Mouse (Mus musculus): Measurements from ENCODE around the gene Napb. TPM values are rescaled to one million over a fixed set of nuclear protein-coding genes. Genes with fewer than 3 reads are reported as not detected.
A peak's percentile ranks its signal among the peaks of the same experiment; 100 is the strongest.
"Not testable (repeated sequence)": the region's sequence is repeated elsewhere in the genome, so short reads cannot be mapped to it uniquely, and the experiment has no call there.

Napb gene
- 2.4 and 2.5 TPM in 2 replicates for polyA plus RNA-seq (2015; fragmentation: Nextera tagmentation; extraction: Ambion mirVana)

DNA sequence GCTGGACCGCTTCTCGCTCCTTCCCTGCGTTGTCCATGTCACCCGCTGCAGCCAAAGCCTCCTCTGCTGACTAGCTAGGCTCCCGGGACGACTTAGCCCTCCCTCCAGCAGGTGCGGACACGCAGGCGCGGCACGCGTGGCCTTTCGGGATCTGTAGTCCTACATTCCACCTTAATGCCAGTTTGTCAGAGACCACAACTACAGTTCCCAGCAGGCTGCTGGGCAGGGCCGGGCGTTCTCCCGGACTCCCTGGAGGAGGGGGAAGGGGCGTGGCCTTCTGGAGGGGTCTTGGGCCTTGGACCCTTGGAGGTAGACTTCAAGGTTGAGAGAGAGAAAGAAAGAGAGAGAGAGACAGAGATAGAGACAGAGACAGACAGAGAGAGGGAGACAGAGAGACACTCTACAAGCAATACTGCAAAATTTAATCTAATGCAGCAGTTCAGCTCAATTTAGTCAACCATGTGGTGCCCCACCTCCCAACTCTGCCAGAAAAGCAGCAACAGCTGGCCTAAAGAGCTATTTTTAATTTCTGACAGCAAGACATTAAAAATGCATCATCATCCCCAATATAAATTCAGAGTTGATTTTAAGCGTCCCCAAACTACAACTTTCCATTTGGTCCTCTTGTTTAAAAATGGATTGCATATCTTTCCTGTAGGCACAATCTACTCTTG lies at the start of gene Napb:
Gene Napb (minus strand): TSS at position 141 of the 674 bp plus-strand sequence.
- H3K9ac ChIP-seq (ENCODE audit: low read length): peak within 1 kb of the TSS; percentile 87
- H3K27ac ChIP-seq (ENCODE audit: low read length): peak within 1 kb of the TSS; percentile 18; the same call in 1 of the 2 replicates
- peak; percentile 100 for ATAC-seq (replicated peaks; ENCODE audit: extremely low read depth, insufficient read depth, low FRiP score)

DNA sequence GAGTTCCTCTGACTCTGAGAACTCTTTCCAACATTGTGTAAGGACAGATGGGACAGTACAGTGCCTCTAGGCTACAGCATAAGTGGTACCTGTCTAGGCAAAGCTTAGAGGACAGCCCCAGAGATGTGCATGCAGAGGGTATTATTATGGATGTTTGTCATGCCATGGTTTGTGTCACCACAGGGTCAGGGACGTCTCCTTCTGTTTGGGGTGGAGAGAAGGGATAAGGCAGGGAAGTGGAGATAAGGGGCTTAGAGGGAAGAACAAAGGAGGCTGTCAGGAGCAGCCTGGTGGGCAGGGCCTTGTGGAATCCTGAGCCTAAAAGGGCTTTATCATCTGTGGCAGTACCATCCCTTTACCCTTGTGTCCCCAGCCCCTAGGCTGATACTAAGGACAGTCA lies 49.4 kb upstream of the Napb start, which contains the start of gene 8030411F24Rik:
Gene 8030411F24Rik (plus strand): TSS at position 301 of the 400 bp plus-strand sequence.
- Histone ChIP-seq H3K4me3 (ENCODE audit: low read length) (no peak within 1 kb of the TSS), H3K27ac (ENCODE audit: low read length) (no peak within 1 kb of the TSS), H3K9ac (ENCODE audit: low read length) (no peak within 1 kb of the TSS), H3K36me3 (ENCODE audit: control insufficient read depth, insufficient read depth) (no peaks in the 10 kb centered on the region), H3K4me1 (ENCODE audit: control insufficient read depth, insufficient read depth, low read length) (no peaks in the 10 kb centered on the region), H3K4me2 (ENCODE audit: low read depth, low read length) (no peak within 1 kb of the TSS), H3K27me3 (ENCODE audit: control insufficient read depth, insufficient read depth, low read length) (no peaks in the 10 kb centered on the region), H3K9me3 (replicated peaks; ENCODE audit: control insufficient read depth, low read length) (no peaks in the 10 kb centered on the region)
- WGBS: 5% methylated on average over 1 of the region's 1 CpGs
- ATAC-seq (replicated peaks; ENCODE audit: extremely low read depth, insufficient read depth, low FRiP score): no peak

More for the DNA sequence above, at the start of gene Napb:
- Histone ChIP-seq H3K4me2 (ENCODE audit: low read depth, low read length) (peak within 1 kb of the TSS; percentile 90), H3K36me3 (ENCODE audit: control insufficient read depth, insufficient read depth) (no peaks in the 10 kb centered on the region), H3K4me1 (ENCODE audit: control insufficient read depth, insufficient read depth, low read length) (peaks cover 7% of the 10 kb centered on the region), H3K27me3 (ENCODE audit: control insufficient read depth, insufficient read depth, low read length) (no peaks in the 10 kb centered on the region), H3K4me3 (ENCODE audit: low read length) (peak within 1 kb of the TSS; percentile 78), H3K9me3 (replicated peaks; ENCODE audit: control insufficient read depth, low read length) (0 out of 2 replicates have a peak, but pooled peaks cover 4% of the 10 kb centered on the region)
- 4% methylated on average over 18 of the region's 18 CpGs for WGBS

DNA sequence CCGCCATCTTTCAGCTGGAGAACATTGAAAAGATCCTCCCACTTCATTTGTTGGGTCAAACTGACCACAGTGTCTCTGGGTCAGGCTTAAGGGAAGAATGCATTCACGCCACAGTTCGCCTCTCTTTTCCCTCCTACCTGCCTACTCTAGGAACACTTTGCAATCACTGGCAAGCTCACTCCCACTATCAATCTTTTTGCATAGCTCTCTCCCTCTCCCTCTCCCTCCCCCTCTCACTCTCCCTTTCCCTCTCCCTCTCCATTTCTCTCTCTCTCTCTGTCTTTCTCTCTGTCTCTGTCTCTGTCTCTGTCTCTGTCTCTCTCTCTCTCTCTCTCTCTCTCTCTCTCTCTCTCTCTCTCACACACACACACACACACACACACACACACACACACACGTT lies 39.1 kb upstream of the Napb start, which contains the start of gene Cst11:
Gene Cst11 (minus strand): TSS at position 101 of the 400 bp plus-strand sequence.
- not testable (repeated sequence) for H3K36me3 ChIP-seq (ENCODE audit: control insufficient read depth, insufficient read depth); H3K9ac ChIP-seq (ENCODE audit: low read length); H3K4me2 ChIP-seq (ENCODE audit: low read depth, low read length); H3K27me3 ChIP-seq (ENCODE audit: control insufficient read depth, insufficient read depth, low read length); ATAC-seq (replicated peaks; ENCODE audit: extremely low read depth, insufficient read depth, low FRiP score); H3K4me1 ChIP-seq (ENCODE audit: control insufficient read depth, insufficient read depth, low read length); H3K27ac ChIP-seq (ENCODE audit: low read length); H3K9me3 ChIP-seq (replicated peaks; ENCODE audit: control insufficient read depth, low read length); H3K4me3 ChIP-seq (ENCODE audit: low read length)
- WGBS: 81% methylated on average over 4 of the region's 4 CpGs

DNA sequence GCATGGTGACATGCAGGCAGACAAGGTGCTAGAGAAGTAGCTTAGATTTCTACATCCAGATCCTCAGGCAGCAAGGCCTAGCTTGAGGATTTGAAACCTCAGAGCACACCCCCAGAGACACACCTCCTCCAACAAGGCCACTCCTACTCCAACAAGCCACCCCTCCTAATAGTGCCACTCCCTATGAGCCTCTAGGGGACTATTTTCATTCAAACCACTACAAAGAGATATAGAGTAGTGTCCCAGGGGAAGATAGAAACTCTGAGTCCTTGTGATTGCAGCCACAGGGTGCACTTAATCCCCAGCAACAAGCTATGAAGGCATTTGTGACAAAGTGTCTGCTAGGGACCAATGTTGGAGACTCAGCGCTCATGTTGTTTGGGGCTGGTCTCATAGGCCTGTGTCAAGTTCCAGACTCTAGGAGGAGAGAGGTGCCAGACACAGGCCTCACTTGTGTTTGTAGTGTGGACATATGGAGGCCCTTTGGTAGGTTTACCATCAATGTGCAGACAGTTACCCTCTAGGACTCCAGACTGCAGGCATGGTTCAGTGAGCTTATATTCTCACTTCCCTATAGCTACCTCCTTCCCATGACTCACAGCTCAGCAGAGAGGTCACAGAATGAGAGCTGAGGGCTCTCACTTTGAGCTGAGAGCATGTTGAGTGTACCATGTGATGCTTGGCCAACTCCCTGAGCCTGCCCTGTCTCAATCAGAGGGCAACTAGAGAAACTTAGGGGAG lies 31.6 kb upstream of the Napb start:
- H3K4me3 ChIP-seq (ENCODE audit: low read length): no peak overlapping the region
- H3K27me3 ChIP-seq (ENCODE audit: control insufficient read depth, insufficient read depth, low read length): no peaks in the 10 kb centered on the region
- H3K27ac ChIP-seq (ENCODE audit: low read length): no peak overlapping the region
- WGBS: 97% methylated on average over 1 of the region's 1 CpGs
- no peak overlapping the region for H3K4me2 ChIP-seq (ENCODE audit: low read depth, low read length)
- H3K9me3 ChIP-seq (replicated peaks; ENCODE audit: control insufficient read depth, low read length): no peaks in the 10 kb centered on the region
- H3K36me3 ChIP-seq (ENCODE audit: control insufficient read depth, insufficient read depth): no peaks in the 10 kb centered on the region
- no peak overlapping the region for H3K9ac ChIP-seq (ENCODE audit: low read length)
- H3K4me1 ChIP-seq (ENCODE audit: control insufficient read depth, insufficient read depth, low read length): no peaks in the 10 kb centered on the region
- no peak for ATAC-seq (replicated peaks; ENCODE audit: extremely low read depth, insufficient read depth, low FRiP score)

DNA sequence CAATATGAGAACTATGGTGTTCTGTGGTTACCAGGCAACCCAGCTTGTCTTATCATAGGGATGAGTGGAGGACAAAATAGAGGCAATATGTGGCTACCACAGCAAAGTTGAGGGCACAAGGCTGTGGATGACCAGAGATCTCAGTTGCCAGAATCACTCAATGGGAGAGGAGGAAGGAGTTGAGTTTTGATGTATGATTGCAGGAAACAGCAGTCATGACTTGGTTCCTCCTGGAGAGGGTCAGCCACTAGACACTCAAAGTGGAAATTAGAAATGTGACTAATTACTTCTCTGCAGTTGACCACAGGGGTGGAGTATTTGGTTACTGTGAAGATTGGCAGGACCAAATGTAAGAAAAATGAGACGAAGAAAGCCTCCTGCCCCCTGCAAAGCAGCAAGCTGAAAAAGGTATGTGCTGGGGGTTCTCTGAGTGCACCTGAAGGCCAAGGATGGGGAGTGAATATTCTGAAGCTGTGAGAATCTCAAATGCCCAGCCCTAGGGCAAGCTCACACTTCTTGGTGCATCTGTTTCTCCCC lies 22.1 kb upstream of the Napb start:
- Histone ChIP-seq H3K4me1 (ENCODE audit: control insufficient read depth, insufficient read depth, low read length) (no peaks in the 10 kb centered on the region), H3K4me3 (ENCODE audit: low read length) (no peak overlapping the region), H3K27me3 (ENCODE audit: control insufficient read depth, insufficient read depth, low read length) (no peaks in the 10 kb centered on the region), H3K4me2 (ENCODE audit: low read depth, low read length) (no peak overlapping the region), H3K9me3 (replicated peaks; ENCODE audit: control insufficient read depth, low read length) (no peaks in the 10 kb centered on the region), H3K27ac (ENCODE audit: low read length) (no peak overlapping the region), H3K36me3 (ENCODE audit: control insufficient read depth, insufficient read depth) (no peaks in the 10 kb centered on the region), H3K9ac (ENCODE audit: low read length) (no peak overlapping the region)
- WGBS: 50% methylated on average over 1 of the region's 1 CpGs
- no peak for ATAC-seq (replicated peaks; ENCODE audit: extremely low read depth, insufficient read depth, low FRiP score)

DNA sequence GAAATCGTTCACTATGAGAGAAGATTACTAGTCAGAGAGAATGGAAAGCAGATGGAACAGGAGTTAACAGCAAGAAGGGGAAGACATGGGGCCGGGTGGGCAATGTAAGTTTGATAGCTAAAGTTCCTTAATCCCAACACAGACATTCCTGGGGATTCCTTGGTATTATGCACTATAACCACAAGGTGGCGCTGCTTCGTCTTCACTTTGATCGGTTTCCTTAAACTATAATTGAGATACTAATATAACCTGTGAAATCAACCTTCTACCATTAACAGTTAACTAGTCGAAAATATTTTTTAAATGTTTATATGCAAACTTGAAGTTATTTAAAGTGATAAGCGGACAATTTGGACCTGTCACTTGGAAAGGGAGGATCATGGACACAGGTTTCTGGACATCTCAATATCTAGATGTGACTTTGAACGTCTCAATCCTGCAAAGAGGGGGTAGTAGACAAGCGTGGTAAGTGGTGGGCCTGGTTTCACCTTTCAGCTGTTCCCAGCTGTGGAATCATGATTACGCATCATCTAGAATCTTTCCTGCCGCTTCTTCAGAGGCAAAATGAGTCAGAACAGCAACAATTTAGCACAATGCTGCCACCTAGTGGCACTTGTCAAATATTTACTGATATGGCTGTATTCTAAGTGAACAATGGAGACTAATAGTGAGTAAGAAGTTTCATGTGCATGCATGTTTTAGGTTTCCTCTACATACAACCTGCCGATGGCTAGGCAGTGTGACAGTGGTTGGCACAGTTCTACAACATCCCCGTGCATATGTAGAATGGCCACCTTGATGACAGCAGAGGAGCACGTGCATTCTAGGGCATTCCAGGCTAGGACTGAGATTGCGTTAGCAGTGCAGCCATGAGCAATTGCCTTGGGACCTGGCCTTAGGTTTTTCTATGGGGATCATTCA lies 19.9 kb upstream of the Napb start:
- Histone ChIP-seq H3K27me3 (ENCODE audit: control insufficient read depth, insufficient read depth, low read length) (no peaks in the 10 kb centered on the region), H3K36me3 (ENCODE audit: control insufficient read depth, insufficient read depth) (no peaks in the 10 kb centered on the region), H3K9me3 (replicated peaks; ENCODE audit: control insufficient read depth, low read length) (no peaks in the 10 kb centered on the region), H3K27ac (ENCODE audit: low read length) (no peak overlapping the region), H3K4me2 (ENCODE audit: low read depth, low read length) (peak overlapping the region; percentile 68), H3K4me1 (ENCODE audit: control insufficient read depth, insufficient read depth, low read length) (no peaks in the 10 kb centered on the region), H3K9ac (ENCODE audit: low read length) (0 out of 2 replicates have a peak overlapping the region, but pooled peaks have one; percentile 42), H3K4me3 (ENCODE audit: low read length) (peak overlapping the region; percentile 45)
- ATAC-seq (replicated peaks; ENCODE audit: extremely low read depth, insufficient read depth, low FRiP score): peak; percentile 32; the same call in 1 of the 2 replicates
- 15% methylated on average over 15 of the region's 15 CpGs for WGBS

DNA sequence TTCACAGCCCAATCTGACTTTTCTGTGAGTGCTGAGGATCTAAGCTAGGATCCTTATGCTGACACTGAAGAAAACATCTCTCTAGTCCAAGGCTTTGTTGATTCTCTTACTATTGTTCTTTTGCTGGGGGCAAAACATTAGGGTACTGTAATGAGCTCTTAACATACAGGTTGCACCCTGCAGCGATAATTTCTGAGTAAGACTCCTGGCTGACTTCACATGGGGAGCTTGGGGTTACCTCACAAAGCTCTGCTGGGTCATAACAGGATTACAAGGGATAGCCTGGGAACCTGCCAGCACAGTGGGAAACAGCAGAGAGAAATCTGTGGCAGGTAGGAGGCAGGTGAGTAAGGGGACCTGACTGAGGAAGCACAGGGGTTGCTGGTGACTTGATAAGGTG lies 17.8 kb upstream of the Napb start, which contains the start of gene Cstl1:
Gene Cstl1 (plus strand): TSS at position 301 of the 400 bp plus-strand sequence.
- H3K9me3 ChIP-seq (replicated peaks; ENCODE audit: control insufficient read depth, low read length): no peaks in the 10 kb centered on the region
- no peaks in the 10 kb centered on the region for H3K4me1 ChIP-seq (ENCODE audit: control insufficient read depth, insufficient read depth, low read length)
- H3K4me3 ChIP-seq (ENCODE audit: low read length): no peak within 1 kb of the TSS
- no peak within 1 kb of the TSS for H3K9ac ChIP-seq (ENCODE audit: low read length)
- WGBS: 82% methylated on average over 1 of the region's 1 CpGs
- no peaks in the 10 kb centered on the region for H3K36me3 ChIP-seq (ENCODE audit: control insufficient read depth, insufficient read depth)
- no peak within 1 kb of the TSS for H3K4me2 ChIP-seq (ENCODE audit: low read depth, low read length)
- no peak within 1 kb of the TSS for H3K27ac ChIP-seq (ENCODE audit: low read length)
- H3K27me3 ChIP-seq (ENCODE audit: control insufficient read depth, insufficient read depth, low read length): no peaks in the 10 kb centered on the region
- ATAC-seq (replicated peaks; ENCODE audit: extremely low read depth, insufficient read depth, low FRiP score): no peak

DNA sequence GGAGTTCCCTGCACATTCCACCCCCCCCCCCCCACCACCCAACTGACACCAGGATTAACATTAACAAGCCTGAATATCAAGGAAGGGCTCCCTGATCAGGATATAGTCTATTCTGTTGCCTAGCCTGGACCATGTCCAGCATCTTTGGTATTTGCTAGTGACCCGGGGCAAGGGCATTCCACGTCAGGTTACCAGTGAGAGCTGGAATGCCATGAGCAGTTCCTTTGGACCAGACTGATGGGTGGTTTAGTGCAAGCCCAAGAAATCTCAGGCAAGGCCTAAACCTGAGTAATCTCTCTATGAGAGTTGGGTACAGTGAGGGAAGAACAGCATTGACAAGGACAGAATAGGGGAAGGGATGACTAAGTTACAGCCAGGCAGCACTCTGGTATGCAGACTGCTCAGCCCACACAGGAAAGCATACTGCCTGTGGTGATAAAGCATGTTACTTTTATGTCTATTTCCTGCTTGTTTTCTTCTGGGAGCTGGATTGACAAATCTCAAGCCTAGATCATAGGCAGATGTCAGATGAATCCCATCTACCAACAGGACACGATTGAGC lies 11.7 kb upstream of the Napb start:
- Histone ChIP-seq H3K27ac (ENCODE audit: low read length) (no peak overlapping the region), H3K4me2 (ENCODE audit: low read depth, low read length) (no peak overlapping the region), H3K36me3 (ENCODE audit: control insufficient read depth, insufficient read depth) (no peaks in the 10 kb centered on the region), H3K4me1 (ENCODE audit: control insufficient read depth, insufficient read depth, low read length) (no peaks in the 10 kb centered on the region), H3K4me3 (ENCODE audit: low read length) (no peak overlapping the region), H3K27me3 (ENCODE audit: control insufficient read depth, insufficient read depth, low read length) (no peaks in the 10 kb centered on the region), H3K9ac (ENCODE audit: low read length) (no peak overlapping the region), H3K9me3 (replicated peaks; ENCODE audit: control insufficient read depth, low read length) (peaks cover 5% of the 10 kb centered on the region; the same call in 1 of the 2 replicates)
- no peak for ATAC-seq (replicated peaks; ENCODE audit: extremely low read depth, insufficient read depth, low FRiP score)
- WGBS: 52% methylated on average over 3 of the region's 3 CpGs

All from heart, embryonic 16.5 days (tissue).